Mouse (Mus musculus) thymus, adult 2 months (tissue): ENCODE results near the gene Spaca7.

ENCODE experiments used
- CTCF ChIP-seq: fragments of 200-500 bp; IDR thresholded peaks from 2 replicates; pipeline ENCODE4 v1.5.1; 2012; ENCODE audit warnings: mild to moderate bottlenecking, control low read depth, low read length, moderate library complexity, borderline replicate concordance; ENCODE audit not compliant: control insufficient read depth, poor library complexity, insufficient read depth; ENCODE audit errors: extremely low read depth
- POLR2A ChIP-seq: fragments of 200-500 bp; IDR thresholded peaks from 2 replicates; pipeline ENCODE4 v1.6.1; 2012; ENCODE audit warnings: mild to moderate bottlenecking, low read length, control low read depth, moderate library complexity; ENCODE audit not compliant: control insufficient read depth, poor library complexity, insufficient read depth; ENCODE audit errors: extremely low read depth

- TF ChIP-seq CTCF (no peak), POLR2A (no peak)
Measured at GRCm38 (mm10) chr8:12644341-12644740, 71.5 kb downstream of the Spaca7 start.
